Mouse (Mus musculus) lung, postnatal 4 days (tissue): ENCODE results near the gene Gm8068.
"Not testable (repeated sequence)": the region's sequence is repeated elsewhere in the genome, so short reads cannot be mapped to it uniquely, and the experiment has no call there.

Experiments used
- DNase-seq, 2 experiments: peaks; one replicate each; pipeline ENCODE4 v3.0.0; 2021

The Gm8068 gene

GRCm38 (mm10) chr14:41701785-41702184 is at the start of gene Gm8068:
TSS of gene Gm8068 (minus strand) at chr14:41701885.
- not testable (repeated sequence) for DNase-seq

GRCm38 (mm10) chr14:41750514-41750913 is 48.8 kb upstream of the Gm8068 start, which contains the start of gene Gm7929:
TSS of gene Gm7929 (minus strand) at chr14:41750614.
- not testable (repeated sequence) for DNase-seq

- not testable (repeated sequence) for DNase-seq
Measured at GRCm38 (mm10) chr14:41723437-41723836, 21.8 kb upstream of the Gm8068 start.

- peak in 1 of 2 experiments; percentile 11 for DNase-seq
Measured at GRCm38 (mm10) chr14:41717180-41717579, 15.5 kb upstream of the Gm8068 start.

GRCm38 (mm10) chr14:41648176-41648575 is 53.5 kb downstream of the Gm8068 start:
- not testable (repeated sequence) for DNase-seq
